Mouse (Mus musculus): ENCODE measurements at regions not wholly inside any gene's neighbourhood (a gene's known extent, or its start where the extent isn't known, plus 50 kb on each side); places are given as distances from the start of the nearest gene placed in this dataset.

DNA sequence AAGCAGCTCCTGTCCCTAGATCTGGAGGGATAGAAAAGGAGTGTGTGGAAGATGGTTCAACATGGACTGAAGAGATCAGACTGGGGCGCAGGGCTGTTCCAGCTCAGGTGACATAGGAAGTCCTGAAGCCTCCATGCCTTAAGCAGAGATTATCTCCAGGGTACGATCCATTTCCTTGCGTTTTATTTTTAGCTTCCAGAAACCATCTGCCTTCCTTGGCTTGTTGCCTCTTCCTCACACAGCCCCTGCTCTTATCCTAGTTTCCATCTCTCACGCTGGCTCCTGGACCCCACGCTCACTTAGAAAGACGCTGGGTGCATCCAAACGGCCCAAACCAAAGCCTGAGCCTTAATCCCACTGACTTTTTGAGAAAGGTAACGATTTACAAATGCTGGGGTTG, 206.8 kb upstream of the Daam1 start:
- Histone ChIP-seq H3K9ac (no peak overlapping the region), H3K27ac (no peak overlapping the region), H3K4me1 (no peaks in the 10 kb centered on the region; the same call in 1 of the 2 replicates), H3K36me3 (no peaks in the 10 kb centered on the region), H3K4me2 (no peak overlapping the region), H3K4me3 (no peak overlapping the region), H3K27me3 (replicated peaks) (no peaks in the 10 kb centered on the region), H3K9me3 (replicated peaks) (no peaks in the 10 kb centered on the region)
- no peak for ATAC-seq
- WGBS (ENCODE audit: insufficient replicate concordance), result 54% methylated on average over 8 of the region's 8 CpGs

DNA sequence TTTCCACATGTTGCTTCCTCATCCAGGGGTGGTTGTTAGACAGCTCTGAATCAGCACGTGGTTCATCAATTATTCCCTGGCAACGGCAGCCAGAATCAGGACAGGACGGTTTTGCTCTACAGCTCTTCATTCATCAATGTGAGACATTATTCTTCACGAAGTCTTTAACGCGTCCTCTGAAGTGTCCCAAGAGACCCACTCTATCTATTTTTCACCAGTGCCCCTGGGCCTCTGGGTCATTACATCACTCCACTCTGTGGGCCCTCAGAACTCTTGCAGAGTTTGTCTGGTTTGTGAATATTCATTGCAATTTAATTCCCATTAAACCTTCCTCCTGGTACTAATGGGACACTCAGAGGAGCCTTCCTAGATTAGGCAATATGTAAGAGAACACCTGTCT, 206.2 kb upstream of the Daam1 start:
- no peak for ATAC-seq
- no peak overlapping the region for H3K9ac ChIP-seq
- no peak overlapping the region for H3K4me3 ChIP-seq
- no peak overlapping the region for H3K4me2 ChIP-seq
- H3K4me1 ChIP-seq, result no peaks in the 10 kb centered on the region; the same call in 1 of the 2 replicates
- no peaks in the 10 kb centered on the region for H3K36me3 ChIP-seq
- no peak overlapping the region for H3K27ac ChIP-seq
- H3K9me3 ChIP-seq (replicated peaks), result no peaks in the 10 kb centered on the region
- 69% methylated on average over 6 of the region's 6 CpGs for WGBS (ENCODE audit: insufficient replicate concordance)
- no peaks in the 10 kb centered on the region for H3K27me3 ChIP-seq (replicated peaks)

GRCm38 (mm10) chr12:71625115-71625514, 205.8 kb upstream of the Daam1 start:
- H3K36me3 ChIP-seq, result no peaks in the 10 kb centered on the region
- H3K27me3 ChIP-seq (replicated peaks), result no peaks in the 10 kb centered on the region
- H3K9ac ChIP-seq, result no peak overlapping the region
- ATAC-seq, result no peak
- H3K4me2 ChIP-seq, result no peak overlapping the region
- no peak overlapping the region for H3K4me3 ChIP-seq
- 77% methylated on average over 4 of the region's 4 CpGs for WGBS (ENCODE audit: insufficient replicate concordance)
- no peak overlapping the region for H3K27ac ChIP-seq
- H3K9me3 ChIP-seq (replicated peaks), result no peaks in the 10 kb centered on the region
- H3K4me1 ChIP-seq, result no peaks in the 10 kb centered on the region; the same call in 1 of the 2 replicates

DNA sequence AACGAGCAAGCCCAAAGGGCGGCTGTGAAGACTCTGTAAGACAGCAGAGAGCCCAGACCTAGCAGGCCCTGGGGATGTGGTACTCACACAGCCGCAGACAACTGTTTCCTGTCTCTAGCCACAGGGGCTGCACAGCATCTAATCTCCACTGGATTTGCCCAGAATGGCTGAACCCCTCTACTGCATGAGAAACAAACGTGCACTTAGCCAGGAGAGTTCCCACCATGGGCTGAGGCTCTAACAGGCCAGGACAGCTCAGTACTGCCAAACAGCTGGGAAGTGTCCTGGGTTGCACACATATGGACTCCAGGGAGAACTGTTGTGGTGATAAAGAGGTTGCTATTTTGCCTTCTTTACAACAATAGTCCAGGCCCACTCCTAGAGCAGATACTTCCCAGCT, 204.1 kb upstream of the Daam1 start:
- no peaks in the 10 kb centered on the region for H3K36me3 ChIP-seq
- H3K4me3 ChIP-seq, result no peak overlapping the region
- WGBS (ENCODE audit: insufficient replicate concordance), result 16% methylated on average over 4 of the region's 4 CpGs
- H3K4me2 ChIP-seq, result no peak overlapping the region
- H3K4me1 ChIP-seq, result no peaks in the 10 kb centered on the region; the same call in 1 of the 2 replicates
- ATAC-seq, result no peak
- no peaks in the 10 kb centered on the region for H3K9me3 ChIP-seq (replicated peaks)
- no peak overlapping the region for H3K27ac ChIP-seq
- no peak overlapping the region for H3K9ac ChIP-seq
- H3K27me3 ChIP-seq (replicated peaks), result no peaks in the 10 kb centered on the region

DNA sequence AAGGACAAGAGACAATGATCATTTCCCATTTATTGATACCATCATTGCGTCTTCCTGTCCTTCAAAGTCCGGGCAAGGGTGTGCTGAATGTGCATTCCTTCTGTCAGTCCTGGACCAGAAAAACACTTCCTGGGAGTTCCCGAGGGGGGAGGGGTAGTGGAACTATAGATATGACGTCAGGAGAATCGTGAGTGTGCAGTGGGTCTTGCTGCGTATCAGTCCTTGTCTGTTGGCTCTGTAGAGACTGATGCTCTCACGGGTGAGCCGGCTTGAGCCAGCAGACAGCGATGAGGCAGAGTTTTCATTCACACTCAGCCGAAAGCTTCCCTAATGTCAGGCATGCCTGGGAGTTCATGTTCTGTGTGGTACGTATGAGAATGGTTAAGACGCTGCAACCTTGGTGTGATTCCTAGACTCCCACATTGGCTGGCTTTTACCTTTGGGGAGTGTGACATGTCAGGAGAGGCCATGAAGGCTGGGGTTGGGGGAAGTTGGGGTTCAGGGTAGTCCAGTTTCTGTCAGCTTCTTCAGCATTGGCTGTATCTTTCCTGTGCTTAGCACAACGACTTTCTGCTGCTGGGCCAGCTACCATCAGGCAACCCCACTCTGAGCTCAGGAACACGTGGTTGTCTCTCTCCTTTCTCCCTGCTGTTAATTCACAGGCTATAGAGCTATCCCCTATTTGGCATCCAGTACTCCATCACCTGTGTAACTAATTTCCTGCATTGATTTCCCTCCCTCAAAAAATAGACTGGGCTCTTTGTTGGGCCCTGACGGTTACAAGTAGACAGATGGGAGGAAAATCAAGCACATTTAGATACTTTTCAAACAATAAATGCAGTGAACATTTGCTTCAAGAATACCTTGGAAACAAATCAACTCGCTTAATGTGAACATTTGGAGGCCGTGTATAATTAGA, 203.2 kb upstream of the Daam1 start:
- Histone ChIP-seq H3K4me1 (no peaks in the 10 kb centered on the region; the same call in 1 of the 2 replicates), H3K9me3 (replicated peaks) (no peaks in the 10 kb centered on the region), H3K36me3 (no peaks in the 10 kb centered on the region), H3K27ac (no peak overlapping the region), H3K4me2 (no peak overlapping the region), H3K9ac (no peak overlapping the region), H3K4me3 (no peak overlapping the region), H3K27me3 (replicated peaks) (no peaks in the 10 kb centered on the region)
- WGBS (ENCODE audit: insufficient replicate concordance), result 54% methylated on average over 17 of the region's 17 CpGs
- ATAC-seq, result no peak

- Histone ChIP-seq H3K27me3 (replicated peaks) (no peaks in the 10 kb centered on the region), H3K9ac (no peak overlapping the region), H3K9me3 (replicated peaks) (no peaks in the 10 kb centered on the region), H3K27ac (no peak overlapping the region), H3K4me3 (no peak overlapping the region), H3K36me3 (no peaks in the 10 kb centered on the region), H3K4me2 (no peak overlapping the region), H3K4me1 (no peaks in the 10 kb centered on the region; the same call in 1 of the 2 replicates)
- ATAC-seq, result no peak
- WGBS (ENCODE audit: insufficient replicate concordance), result 54% methylated on average over 5 of the region's 5 CpGs
These were observed 202.5 kb upstream of the Daam1 start for GRCm38 (mm10) chr12:71628340-71628738.

GRCm38 (mm10) chr12:71628796-71629195, 202.1 kb upstream of the Daam1 start:
- H3K9me3 ChIP-seq (replicated peaks), result no peaks in the 10 kb centered on the region
- no peak overlapping the region for H3K9ac ChIP-seq
- no peaks in the 10 kb centered on the region for H3K27me3 ChIP-seq (replicated peaks)
- no peak overlapping the region for H3K4me2 ChIP-seq
- 76% methylated on average over 10 of the region's 10 CpGs for WGBS (ENCODE audit: insufficient replicate concordance)
- H3K4me1 ChIP-seq, result no peaks in the 10 kb centered on the region; the same call in 1 of the 2 replicates
- no peak overlapping the region for H3K27ac ChIP-seq
- no peak overlapping the region for H3K4me3 ChIP-seq
- no peak for ATAC-seq
- no peaks in the 10 kb centered on the region for H3K36me3 ChIP-seq

GRCm38 (mm10) chr12:71630386-71630785, 200.5 kb upstream of the Daam1 start:
- Histone ChIP-seq H3K9ac (no peak overlapping the region), H3K4me1 (no peaks in the 10 kb centered on the region; the same call in 1 of the 2 replicates), H3K27me3 (replicated peaks) (no peaks in the 10 kb centered on the region), H3K4me2 (no peak overlapping the region), H3K4me3 (no peak overlapping the region), H3K27ac (no peak overlapping the region), H3K9me3 (replicated peaks) (no peaks in the 10 kb centered on the region), H3K36me3 (no peaks in the 10 kb centered on the region)
- WGBS (ENCODE audit: insufficient replicate concordance), result 70% methylated on average over 3 of the region's 3 CpGs
- no peak for ATAC-seq

DNA sequence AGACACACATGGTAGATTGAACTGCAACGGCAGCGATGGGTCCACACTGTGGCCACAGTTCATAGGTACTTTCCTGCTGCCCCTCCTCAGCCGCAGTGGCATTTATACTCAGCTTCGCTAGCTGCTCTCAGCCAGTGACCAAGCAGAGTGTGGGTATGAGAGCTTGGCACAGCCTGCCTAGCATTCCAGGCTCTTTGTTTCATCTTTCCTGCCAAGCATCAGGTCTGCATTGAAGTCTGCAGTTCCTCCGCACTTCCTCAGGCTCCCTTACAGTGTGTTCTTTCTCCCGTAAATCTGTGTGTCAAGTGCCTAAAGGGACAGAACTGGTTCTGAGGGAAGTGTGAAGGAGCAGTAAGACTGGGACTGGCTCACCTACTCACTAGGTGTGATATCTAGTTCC, 194.6 kb upstream of the Daam1 start:
- Histone ChIP-seq H3K9ac (no peak overlapping the region), H3K27me3 (replicated peaks) (no peaks in the 10 kb centered on the region), H3K4me2 (no peak overlapping the region), H3K4me1 (no peaks in the 10 kb centered on the region), H3K4me3 (no peak overlapping the region), H3K36me3 (no peaks in the 10 kb centered on the region), H3K9me3 (replicated peaks) (no peaks in the 10 kb centered on the region), H3K27ac (no peak overlapping the region)
- WGBS (ENCODE audit: insufficient replicate concordance), result 83% methylated on average over 6 of the region's 6 CpGs
- no peak for ATAC-seq

DNA sequence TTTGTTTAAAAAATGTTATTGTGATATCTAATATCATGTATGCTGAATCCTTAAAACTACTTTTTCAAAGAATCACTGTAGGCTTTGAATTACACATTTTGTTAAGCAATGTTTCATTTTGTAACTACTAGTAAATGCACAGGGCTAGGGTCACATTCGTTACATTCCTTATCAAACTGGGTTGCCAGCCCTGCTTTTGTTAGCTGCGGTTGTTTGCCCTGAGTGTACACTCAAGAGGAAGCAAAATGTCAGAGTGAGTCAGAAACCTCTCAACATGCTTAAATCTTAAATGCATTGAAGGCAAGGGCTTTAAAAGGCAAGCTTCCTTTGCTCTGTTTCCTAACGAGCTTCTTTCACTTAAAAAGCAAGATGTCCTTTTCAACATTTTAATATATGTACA, 193.6 kb upstream of the Daam1 start:
- no peaks in the 10 kb centered on the region for H3K9me3 ChIP-seq (replicated peaks)
- H3K4me2 ChIP-seq, result no peak overlapping the region
- no peak overlapping the region for H3K9ac ChIP-seq
- no peak overlapping the region for H3K27ac ChIP-seq
- no peaks in the 10 kb centered on the region for H3K27me3 ChIP-seq (replicated peaks)
- 40% methylated on average over 3 of the region's 3 CpGs for WGBS (ENCODE audit: insufficient replicate concordance)
- no peak for ATAC-seq
- no peaks in the 10 kb centered on the region for H3K36me3 ChIP-seq
- H3K4me3 ChIP-seq, result no peak overlapping the region
- H3K4me1 ChIP-seq, result no peaks in the 10 kb centered on the region

GRCm38 (mm10) chr12:71638246-71638645, 192.6 kb upstream of the Daam1 start:
- ATAC-seq, result no peak
- no peaks in the 10 kb centered on the region for H3K9me3 ChIP-seq (replicated peaks)
- no peak overlapping the region for H3K9ac ChIP-seq
- no peak overlapping the region for H3K4me2 ChIP-seq
- H3K27ac ChIP-seq, result no peak overlapping the region
- H3K4me1 ChIP-seq, result no peaks in the 10 kb centered on the region
- no peaks in the 10 kb centered on the region for H3K27me3 ChIP-seq (replicated peaks)
- no peaks in the 10 kb centered on the region for H3K36me3 ChIP-seq
- no peak overlapping the region for H3K4me3 ChIP-seq
- 43% methylated on average over 8 of the region's 8 CpGs for WGBS (ENCODE audit: insufficient replicate concordance)

GRCm38 (mm10) chr12:71640058-71640501, 190.8 kb upstream of the Daam1 start:
- no peaks in the 10 kb centered on the region for H3K9me3 ChIP-seq (replicated peaks)
- H3K36me3 ChIP-seq, result no peaks in the 10 kb centered on the region
- no peaks in the 10 kb centered on the region for H3K27me3 ChIP-seq (replicated peaks)
- H3K4me3 ChIP-seq, result no peak overlapping the region
- no peak for ATAC-seq
- 40% methylated on average over 10 of the region's 10 CpGs for WGBS (ENCODE audit: insufficient replicate concordance)
- no peak overlapping the region for H3K4me2 ChIP-seq
- H3K4me1 ChIP-seq, result no peaks in the 10 kb centered on the region
- H3K27ac ChIP-seq, result no peak overlapping the region
- H3K9ac ChIP-seq, result no peak overlapping the region
